In genomic region chr8:80002313-80002712, GRCm38 (mm10) we compare ENCODE assay signal across 30 mouse cellular contexts. TPM values are rescaled to one million over a fixed set of nuclear protein-coding genes. Genes with fewer than 3 reads are reported as not detected.
"Had no signal": no experiment of that assay in that cellular context is flagged by ENCODE, and none has a peak within 500 bp of the region (broad histone marks: within the 10 kb centered on the region; RNA-seq: fewer than 3 reads in every experiment).

No protein-coding gene starts in this region.

- DNase-seq: left cerebral cortex, postnatal 4 days; liver; liver, embryonic 13.5 days; lung, adult 18-20 months; lung, adult 2 months; lung, postnatal 10 days; lung, postnatal 14 days; lung, postnatal 36 days; lung, postnatal 4 days; midbrain, embryonic 14.5 days had no signal

- H3K4me1 ChIP-seq: limb, embryonic 12.5 days; limb, embryonic 15.5 days; liver, embryonic 12.5 days; liver, embryonic 13.5 days; liver, embryonic 15.5 days; megakaryocyte, embryonic 14.5 days; midbrain, embryonic 12.5 days; midbrain, embryonic 13.5 days; midbrain, embryonic 15.5 days had no signal

- H3K4me2 ChIP-seq: limb, embryonic 12.5 days; limb, embryonic 13.5 days; limb, embryonic 15.5 days; liver, embryonic 11.5 days; liver, embryonic 12.5 days; liver, embryonic 13.5 days; liver, embryonic 15.5 days; lung, embryonic 14.5 days; lung, embryonic 15.5 days; midbrain, embryonic 11.5 days; midbrain, embryonic 12.5 days; midbrain, embryonic 13.5 days; midbrain, embryonic 15.5 days had no signal

- H3K27ac ChIP-seq: limb, embryonic 10.5 days; limb, embryonic 12.5 days; limb, embryonic 13.5 days; limb, embryonic 15.5 days; liver, embryonic 12.5 days; liver, embryonic 13.5 days; liver, embryonic 14.5 days; liver, embryonic 15.5 days; lung, embryonic 15.5 days; macrophage; midbrain, embryonic 10.5 days; midbrain, embryonic 12.5 days; midbrain, embryonic 13.5 days; midbrain, embryonic 15.5 days had no signal

- H3K4me3 ChIP-seq: limb, embryonic 10.5 days; limb, embryonic 12.5 days; limb, embryonic 13.5 days; limb, embryonic 15.5 days; liver, embryonic 12.5 days; liver, embryonic 13.5 days; liver, embryonic 15.5 days; lung, embryonic 15.5 days; megakaryocyte, embryonic 14.5 days; midbrain, embryonic 10.5 days; midbrain, embryonic 12.5 days; midbrain, embryonic 13.5 days; midbrain, embryonic 15.5 days; myocyte had no signal

- H3K9me3 ChIP-seq: limb, embryonic 10.5 days; limb, embryonic 12.5 days; limb, embryonic 13.5 days; limb, embryonic 15.5 days; liver, embryonic 12.5 days; liver, embryonic 13.5 days; liver, embryonic 15.5 days; lung, embryonic 15.5 days; megakaryocyte, embryonic 14.5 days; midbrain, embryonic 10.5 days; midbrain, embryonic 12.5 days; midbrain, embryonic 13.5 days; midbrain, embryonic 15.5 days had no signal

- H3K9ac ChIP-seq: limb, embryonic 12.5 days; limb, embryonic 13.5 days; limb, embryonic 15.5 days; liver, embryonic 12.5 days; liver, embryonic 13.5 days; liver, embryonic 14.5 days; liver, embryonic 15.5 days; lung, embryonic 14.5 days; lung, embryonic 15.5 days; midbrain, embryonic 12.5 days; midbrain, embryonic 13.5 days; midbrain, embryonic 15.5 days had no signal

- ATAC-seq: liver, embryonic 12.5 days; lung, postnatal 0 days; midbrain, embryonic 13.5 days; midbrain, embryonic 15.5 days; midbrain, embryonic 16.5 days had no signal

- H3K36me3 ChIP-seq: limb, embryonic 10.5 days; limb, embryonic 12.5 days; limb, embryonic 13.5 days; limb, embryonic 15.5 days; liver, embryonic 12.5 days; liver, embryonic 13.5 days; liver, embryonic 15.5 days; midbrain, embryonic 10.5 days; midbrain, embryonic 12.5 days; midbrain, embryonic 13.5 days; midbrain, embryonic 15.5 days had no signal

- H3K27me3 ChIP-seq: limb, embryonic 15.5 days; liver, embryonic 12.5 days; liver, embryonic 13.5 days; liver, embryonic 15.5 days; lung, embryonic 15.5 days; megakaryocyte, embryonic 14.5 days; midbrain, embryonic 12.5 days; midbrain, embryonic 13.5 days; midbrain, embryonic 15.5 days had no signal

RNA-seq across cellular contexts. Expression of gene Hhip, which starts 55.5 kb away (rescaled TPM):
- polyA plus RNA-seq: macrophage had no signal
